Mouse (Mus musculus) heart, postnatal 0 days (tissue): Measurements from ENCODE around the gene Ptges2.

Experiments used
- CTCF ChIP-seq: IDR thresholded peaks from 2 replicates; pipeline ENCODE4 v1.5.1; 2016; ENCODE audit warnings: antibody characterized with exemption, control low read depth, low read depth
- EP300 ChIP-seq: IDR thresholded peaks from 2 replicates; pipeline ENCODE4 v1.6.1; 2016; ENCODE audit warnings: antibody characterized with exemption, low read depth

DNA sequence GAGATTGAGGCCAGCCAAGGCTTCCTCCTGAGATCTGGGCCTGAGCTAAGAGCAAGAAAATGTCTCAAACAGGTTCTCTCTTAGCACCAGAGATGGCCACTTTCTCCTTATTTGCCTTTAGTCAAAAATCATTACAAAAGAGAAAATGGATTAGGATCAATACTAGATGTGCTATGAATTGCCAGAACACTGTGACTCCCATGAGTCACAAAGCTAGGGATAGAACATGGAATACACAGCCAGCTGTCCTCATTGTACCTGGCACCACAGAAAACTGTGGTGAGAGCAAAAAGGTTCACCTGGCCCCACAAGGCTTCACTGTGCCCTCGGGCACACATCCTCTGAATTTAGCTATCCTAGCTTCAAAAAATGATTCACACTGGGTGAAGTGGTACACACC, 52.8 kb downstream of the Ptges2 start:
- TF ChIP-seq EP300 (no peak), CTCF (no peak)
